Mouse (Mus musculus): ENCODE results near the gene Exosc5.

DNA sequence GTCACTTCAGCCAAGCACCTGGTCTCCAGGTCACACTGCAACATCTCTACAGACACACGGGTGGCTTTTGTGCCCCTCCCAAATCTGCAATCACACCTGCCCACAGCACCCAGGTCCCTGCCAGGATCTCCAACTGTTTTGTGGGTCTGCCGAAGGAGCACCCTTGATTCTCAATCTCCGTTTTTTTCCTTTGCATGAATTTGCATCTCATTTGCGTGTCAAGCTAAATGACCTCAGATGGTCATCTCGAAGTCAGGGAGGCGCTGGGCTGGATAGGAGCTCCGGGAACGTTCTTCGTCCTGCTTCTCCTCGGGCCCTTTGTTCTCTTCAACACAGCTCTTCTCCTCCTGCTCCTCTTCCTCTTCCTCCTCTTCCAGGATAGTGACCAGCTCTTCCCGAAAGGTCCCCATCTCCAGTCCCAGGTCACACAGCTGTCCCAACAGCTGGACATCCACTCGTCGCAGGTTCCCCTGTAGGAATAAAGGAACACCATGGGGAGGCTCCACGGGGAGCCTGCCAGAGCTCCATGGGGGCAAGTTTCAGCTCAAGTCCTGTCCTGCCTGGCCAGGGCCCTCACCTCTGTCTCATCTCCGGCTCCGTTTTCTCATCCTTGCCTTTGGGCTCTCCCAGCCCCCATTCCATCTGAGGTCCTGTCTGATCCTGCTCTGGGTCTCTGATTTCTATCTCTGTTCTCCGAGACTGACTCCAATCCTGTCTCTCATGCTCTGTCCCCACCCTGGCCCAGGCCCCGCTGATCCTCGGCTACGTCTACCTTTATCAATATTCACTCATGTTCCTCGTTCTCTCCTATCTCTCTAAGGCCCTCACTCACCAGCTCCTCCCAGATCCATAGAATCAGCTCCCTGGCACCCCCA lies 43.9 kb upstream of the Exosc5 start:
- TF ChIP-seq RAD21 (IDR thresholded peaks at IDR 0.05; ENCODE audit: low read depth, low read length) (no peak), CTCF (IDR thresholded peaks at IDR 0.05 in 2 of 3, conservative IDR thresholded peaks at IDR 0.05 in 1 of 3; ENCODE audit: control insufficient read depth in 1 of 3, insufficient read depth in 1 of 3, low read depth in 2 of 3, low read length in 3 of 3, poor library complexity in 1 of 3, severe bottlenecking in 1 of 3) (no peak), MAX (IDR thresholded peaks at IDR 0.05; ENCODE audit: low read length) (no peak), USF1 (IDR thresholded peaks at IDR 0.05; ENCODE audit: low read depth, low read length) (no peak), POLR2A (IDR thresholded peaks at IDR 0.05; ENCODE audit: control insufficient read depth in 1 of 2, insufficient read depth in 1 of 2, low read depth in 1 of 2, low read length in 2 of 2, poor library complexity in 1 of 2) (no peak), ZNF384 (IDR thresholded peaks at IDR 0.05; ENCODE audit: low read depth, low read length) (no peak), EP300 (IDR thresholded peaks at IDR 0.05; ENCODE audit: low read depth in 1 of 2, low read length in 2 of 2) (no peak)
